Mouse (Mus musculus): Measurements from ENCODE around the gene Dapk3. TPM values are rescaled to one million over a fixed set of nuclear protein-coding genes. Genes with fewer than 3 reads are reported as not detected.
"Not testable (repeated sequence)": the region's sequence is repeated elsewhere in the genome, so short reads cannot be mapped to it uniquely, and the experiment has no call there.

Dapk3 gene
- polyA plus RNA-seq, 2 experiments from 2014 or later = 1.3 to 2.6 TPM

- no peak for ATAC-seq
Observed at GRCm38 (mm10) chr10:81201807-81202758, 19.3 kb downstream of the Dapk3 start, which contains the start of gene Nmrk2. TSS of gene Nmrk2 (minus strand) at chr10:81202051.

GRCm38 (mm10) chr10:81202978-81203720 lies 20.3 kb downstream of the Dapk3 start:
- no peak for ATAC-seq

- no peak for ATAC-seq
Observed at GRCm38 (mm10) chr10:81204137-81204536, 21.3 kb downstream of the Dapk3 start.

- no peak for ATAC-seq
Observed at GRCm38 (mm10) chr10:81210154-81210553, 27.3 kb downstream of the Dapk3 start.

GRCm38 (mm10) chr10:81216260-81216659 lies 33.5 kb downstream of the Dapk3 start:
- ATAC-seq = no peak

- no peak for ATAC-seq
Observed at GRCm38 (mm10) chr10:81216810-81217209, 34.0 kb downstream of the Dapk3 start.

- ATAC-seq = peak; percentile 63
Observed at GRCm38 (mm10) chr10:81217267-81217666, 34.5 kb downstream of the Dapk3 start.

GRCm38 (mm10) chr10:81217964-81218363 lies 35.2 kb downstream of the Dapk3 start:
- peak; percentile 72 for ATAC-seq

- no peak for ATAC-seq
Observed at GRCm38 (mm10) chr10:81221402-81222015, 38.7 kb downstream of the Dapk3 start.

GRCm38 (mm10) chr10:81223731-81224130 lies 40.9 kb downstream of the Dapk3 start:
- ATAC-seq = not testable (repeated sequence)

- ATAC-seq = peak; percentile 36
Observed at GRCm38 (mm10) chr10:81229735-81230437, 47.1 kb downstream of the Dapk3 start.

- ATAC-seq = peak; percentile 49
Observed at GRCm38 (mm10) chr10:81230438-81231332, 47.9 kb downstream of the Dapk3 start, which contains the start of gene Atcay. TSS of gene Atcay (minus strand) at chr10:81230833.

- no peak for ATAC-seq
Observed at GRCm38 (mm10) chr10:81231436-81231835, 48.6 kb downstream of the Dapk3 start.

- ATAC-seq = peak; percentile 88
Observed at GRCm38 (mm10) chr10:81232580-81233225, 49.9 kb downstream of the Dapk3 start, which contains the start of gene Zfr2. TSS of gene Zfr2 (plus strand) at chr10:81233155.

- no peak for ATAC-seq
Observed at GRCm38 (mm10) chr10:81233226-81233585, 50.4 kb downstream of the Dapk3 start.

- no peak for ATAC-seq
Observed at GRCm38 (mm10) chr10:81234206-81234605, 51.4 kb downstream of the Dapk3 start.

GRCm38 (mm10) chr10:81236471-81237268 lies 53.9 kb downstream of the Dapk3 start:
- ATAC-seq = no peak

GRCm38 (mm10) chr10:81238618-81239017 lies 55.8 kb downstream of the Dapk3 start:
- ATAC-seq = no peak

GRCm38 (mm10) chr10:81240876-81241275 lies 58.1 kb downstream of the Dapk3 start:
- peak; percentile 45 for ATAC-seq

GRCm38 (mm10) chr10:81242021-81242420 lies 59.2 kb downstream of the Dapk3 start:
- no peak for ATAC-seq
